Mouse (Mus musculus): ENCODE data around the gene Gnpnat1. TPM values are rescaled to one million over a fixed set of nuclear protein-coding genes. Genes with fewer than 3 reads are reported as not detected.

Gnpnat1 gene
- polyA plus RNA-seq, 1 experiment from 2014 or later, result 30.9 TPM

DNA sequence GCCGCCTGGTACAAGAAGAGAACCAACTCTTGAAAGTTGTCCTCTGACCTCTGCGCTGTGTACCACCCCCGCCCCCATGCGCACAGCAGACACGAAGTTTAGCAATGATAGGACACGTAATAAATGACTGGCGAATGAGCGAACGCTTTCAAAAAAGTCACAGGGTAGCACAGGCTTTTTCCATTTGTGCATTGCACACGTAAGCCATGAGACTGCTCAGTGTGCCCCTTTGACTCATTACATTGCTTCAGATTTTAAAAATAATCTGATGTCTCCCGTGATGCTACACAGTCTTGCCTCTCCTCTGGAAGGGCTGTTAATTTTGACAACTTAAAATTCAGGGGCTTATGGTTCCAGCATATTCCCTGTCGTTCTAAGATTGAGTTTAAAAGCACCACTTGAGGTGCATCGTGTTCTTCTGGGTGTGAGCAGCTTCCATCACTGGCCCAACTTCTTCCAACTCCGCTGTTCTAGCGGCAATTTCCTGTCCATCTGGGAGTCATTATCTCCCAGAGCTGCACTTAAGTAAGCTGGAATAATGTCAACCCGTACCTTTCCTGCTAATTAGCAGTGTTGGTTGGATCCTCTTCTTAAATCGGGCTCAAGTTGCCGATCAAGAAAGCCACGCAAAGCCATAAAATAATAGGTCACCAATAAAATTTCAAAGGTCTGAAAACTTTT is 33.7 kb upstream of the Gnpnat1 start:
- no peaks in the 10 kb centered on the region for H3K9me3 ChIP-seq
- no peak overlapping the region for H3K4me3 ChIP-seq
- H3K4me2 ChIP-seq (replicated peaks), result no peak overlapping the region
- 58% methylated on average over 19 of the region's 19 CpGs for WGBS
- H3K27me3 ChIP-seq (replicated peaks), result no peaks in the 10 kb centered on the region
- ATAC-seq (ENCODE audit: low FRiP score, low read depth), result no peak
- no peak overlapping the region for H3K27ac ChIP-seq
- H3K9ac ChIP-seq, result no peak overlapping the region
- no peaks in the 10 kb centered on the region for H3K4me1 ChIP-seq
- no peaks in the 10 kb centered on the region for H3K36me3 ChIP-seq

- WGBS, result 75% methylated on average over 6 of the region's 6 CpGs
- Histone ChIP-seq H3K4me2 (replicated peaks) (no peak overlapping the region), H3K27me3 (replicated peaks) (no peaks in the 10 kb centered on the region), H3K4me3 (no peak overlapping the region), H3K36me3 (no peaks in the 10 kb centered on the region), H3K9me3 (no peaks in the 10 kb centered on the region; the same call in 1 of the 2 replicates), H3K9ac (no peak overlapping the region), H3K27ac (no peak overlapping the region), H3K4me1 (no peaks in the 10 kb centered on the region)
- ATAC-seq (ENCODE audit: low FRiP score, low read depth), result no peak
Observed at GRCm38 (mm10) chr14:45434220-45434619, 29.5 kb upstream of the Gnpnat1 start.

- Histone ChIP-seq H3K4me3 (no peak overlapping the region), H3K9ac (no peak overlapping the region), H3K9me3 (no peaks in the 10 kb centered on the region; the same call in 1 of the 2 replicates), H3K36me3 (no peaks in the 10 kb centered on the region), H3K27ac (no peak overlapping the region), H3K4me1 (no peaks in the 10 kb centered on the region), H3K4me2 (replicated peaks) (no peak overlapping the region), H3K27me3 (replicated peaks) (no peaks in the 10 kb centered on the region)
- no peak for ATAC-seq (ENCODE audit: low FRiP score, low read depth)
- WGBS, result 68% methylated on average over 4 of the region's 4 CpGs
Observed at GRCm38 (mm10) chr14:45432003-45432402, 27.3 kb upstream of the Gnpnat1 start.

DNA sequence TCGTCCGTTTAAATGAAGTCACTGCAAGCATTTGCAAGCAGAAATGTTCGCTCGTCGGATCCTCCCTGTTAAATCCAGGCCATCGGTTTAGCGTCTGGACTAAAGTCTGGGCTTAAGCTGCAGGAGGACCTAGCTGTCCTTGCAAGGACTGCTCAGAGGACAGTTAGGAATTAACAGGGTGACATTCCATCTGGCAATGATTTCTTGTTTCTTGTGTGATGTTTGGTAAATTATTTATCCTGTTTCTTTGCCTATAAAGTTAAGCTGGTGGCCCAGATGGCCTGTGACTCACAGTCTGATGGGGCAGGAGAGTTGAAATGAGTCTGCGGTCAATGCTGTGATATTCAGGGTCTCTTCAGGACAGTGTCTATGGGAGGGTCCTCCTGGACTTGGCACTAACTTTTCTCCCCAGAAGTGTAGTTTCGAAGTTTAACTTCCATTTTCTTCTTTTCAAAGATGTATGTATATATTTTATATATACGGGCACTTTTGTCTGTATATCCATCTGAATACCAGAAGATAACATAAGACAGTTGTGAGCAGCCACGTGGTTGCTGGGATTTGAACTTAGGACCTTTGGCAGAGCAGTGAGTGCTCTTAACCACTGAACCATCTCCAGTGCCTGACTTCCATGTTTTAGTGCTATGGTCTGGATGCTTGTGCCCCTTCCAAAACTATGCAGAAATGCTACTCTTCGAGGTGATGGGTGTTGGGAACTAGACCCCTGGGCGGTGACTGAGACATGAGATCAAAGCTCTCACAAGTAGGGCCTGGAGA is 25.5 kb upstream of the Gnpnat1 start:
- Histone ChIP-seq H3K4me1 (no peaks in the 10 kb centered on the region), H3K4me2 (replicated peaks) (no peak overlapping the region), H3K27ac (no peak overlapping the region), H3K9ac (no peak overlapping the region), H3K9me3 (no peaks in the 10 kb centered on the region; the same call in 1 of the 2 replicates), H3K27me3 (replicated peaks) (no peaks in the 10 kb centered on the region), H3K36me3 (no peaks in the 10 kb centered on the region), H3K4me3 (no peak overlapping the region)
- 92% methylated on average over 13 of the region's 13 CpGs for whole genome bisulfite sequencing
- ATAC-seq (ENCODE audit: low FRiP score, low read depth), result no peak

DNA sequence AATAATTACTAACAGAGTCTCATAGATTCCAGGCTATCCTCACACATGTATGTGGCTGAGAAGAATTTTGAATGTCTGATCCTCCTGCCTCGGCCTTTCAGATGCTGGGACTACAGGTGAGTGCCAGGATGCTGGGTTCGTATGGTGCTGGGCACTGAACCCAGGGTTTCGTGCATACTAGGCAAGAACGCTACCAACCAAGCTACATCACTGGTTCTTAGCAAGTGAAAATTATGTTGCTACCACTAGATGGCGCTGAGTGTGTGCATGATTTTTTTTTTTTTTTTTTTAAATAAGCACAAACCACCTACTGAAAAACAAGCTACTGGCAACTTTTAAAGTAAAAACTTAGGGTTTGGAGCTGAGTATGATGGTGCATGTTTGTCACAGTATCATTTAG is 18.5 kb upstream of the Gnpnat1 start:
- Histone ChIP-seq H3K27me3 (replicated peaks) (no peaks in the 10 kb centered on the region), H3K9ac (no peak overlapping the region), H3K36me3 (no peaks in the 10 kb centered on the region), H3K4me1 (no peaks in the 10 kb centered on the region), H3K27ac (no peak overlapping the region), H3K9me3 (no peaks in the 10 kb centered on the region), H3K4me2 (replicated peaks) (no peak overlapping the region), H3K4me3 (no peak overlapping the region)
- 0 out of 2 replicates have a peak, but pooled peaks have one; percentile 68 for ATAC-seq (ENCODE audit: low FRiP score, low read depth)
- 11% methylated on average over 5 of the region's 5 CpGs for WGBS

DNA sequence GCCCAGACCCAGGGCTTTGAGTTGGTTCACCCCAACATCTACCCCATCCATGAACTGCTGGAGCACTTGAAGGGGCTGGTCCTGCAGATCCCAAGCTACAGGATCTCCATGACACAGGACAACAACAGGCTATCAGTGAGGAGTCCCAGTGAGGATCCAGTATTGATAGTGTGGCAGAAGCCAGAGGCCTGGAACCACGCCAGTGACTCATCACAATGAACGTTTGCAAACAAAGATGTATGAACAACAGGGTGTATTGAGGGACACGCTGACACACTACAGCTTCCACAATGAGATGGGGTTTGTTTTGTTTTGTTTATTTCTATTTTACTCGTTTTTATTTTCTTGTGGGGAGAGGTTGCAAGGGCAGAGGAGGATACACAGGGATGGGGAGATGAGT is 17.7 kb upstream of the Gnpnat1 start:
- no peak for ATAC-seq (ENCODE audit: low FRiP score, low read depth)

DNA sequence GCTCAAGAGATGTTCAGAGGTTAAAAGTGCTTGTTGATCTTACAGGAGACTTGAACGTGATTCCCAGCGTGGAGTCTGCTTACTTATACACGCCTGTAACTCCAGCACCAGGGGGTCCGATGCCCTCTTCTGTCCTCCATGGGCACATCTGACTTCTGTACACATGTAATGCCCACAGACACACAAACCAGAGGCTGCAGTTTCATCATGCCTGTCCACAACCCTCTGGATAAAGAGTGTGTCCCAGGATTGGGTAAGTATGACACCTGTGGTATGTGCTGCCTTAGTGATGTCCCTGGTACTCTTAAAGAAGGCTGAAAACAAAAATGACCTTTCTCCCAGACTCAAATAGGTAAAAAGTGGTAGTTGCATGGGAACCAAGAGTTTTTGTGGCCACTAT is 14.6 kb upstream of the Gnpnat1 start:
- no peak overlapping the region for H3K4me3 ChIP-seq
- H3K9me3 ChIP-seq, result no peaks in the 10 kb centered on the region
- H3K9ac ChIP-seq, result no peak overlapping the region
- no peaks in the 10 kb centered on the region for H3K27me3 ChIP-seq (replicated peaks)
- H3K27ac ChIP-seq, result no peak overlapping the region
- no peaks in the 10 kb centered on the region for H3K4me1 ChIP-seq
- no peak overlapping the region for H3K4me2 ChIP-seq (replicated peaks)
- H3K36me3 ChIP-seq, result no peaks in the 10 kb centered on the region
- no peak for ATAC-seq (ENCODE audit: low FRiP score, low read depth)
- WGBS, result 79% methylated on average over 4 of the region's 4 CpGs

More for the DNA sequence above, 17.7 kb upstream of the Gnpnat1 start:
- H3K9me3 ChIP-seq, result no peaks in the 10 kb centered on the region
- no peaks in the 10 kb centered on the region for H3K36me3 ChIP-seq
- no peak overlapping the region for H3K27ac ChIP-seq
- no peaks in the 10 kb centered on the region for H3K4me1 ChIP-seq
- 73% methylated on average over 4 of the region's 4 CpGs for WGBS
- H3K4me2 ChIP-seq (replicated peaks), result no peak overlapping the region
- H3K27me3 ChIP-seq (replicated peaks), result no peaks in the 10 kb centered on the region
- no peak overlapping the region for H3K4me3 ChIP-seq
- no peak overlapping the region for H3K9ac ChIP-seq

- Histone ChIP-seq H3K9ac (no peak overlapping the region), H3K4me2 (replicated peaks) (no peak overlapping the region), H3K4me1 (no peaks in the 10 kb centered on the region), H3K9me3 (no peaks in the 10 kb centered on the region), H3K4me3 (no peak overlapping the region), H3K27ac (no peak overlapping the region), H3K36me3 (no peaks in the 10 kb centered on the region), H3K27me3 (replicated peaks) (no peaks in the 10 kb centered on the region)
- ATAC-seq (ENCODE audit: low FRiP score, low read depth), result no peak
- 90% methylated on average over 3 of the region's 3 CpGs for WGBS
Observed at GRCm38 (mm10) chr14:45418553-45418952, 13.8 kb upstream of the Gnpnat1 start.

- no peaks in the 10 kb centered on the region for H3K4me1 ChIP-seq
- no peaks in the 10 kb centered on the region for H3K9me3 ChIP-seq
- no peaks in the 10 kb centered on the region for H3K36me3 ChIP-seq
- no peak overlapping the region for H3K4me2 ChIP-seq (replicated peaks)
- H3K27me3 ChIP-seq (replicated peaks), result no peaks in the 10 kb centered on the region
- no peak overlapping the region for H3K9ac ChIP-seq
- 92% methylated on average over 4 of the region's 4 CpGs for WGBS
- ATAC-seq (ENCODE audit: low FRiP score, low read depth), result no peak
- no peak overlapping the region for H3K27ac ChIP-seq
- H3K4me3 ChIP-seq, result no peak overlapping the region
Observed at GRCm38 (mm10) chr14:45416265-45416664, 11.6 kb upstream of the Gnpnat1 start.

DNA sequence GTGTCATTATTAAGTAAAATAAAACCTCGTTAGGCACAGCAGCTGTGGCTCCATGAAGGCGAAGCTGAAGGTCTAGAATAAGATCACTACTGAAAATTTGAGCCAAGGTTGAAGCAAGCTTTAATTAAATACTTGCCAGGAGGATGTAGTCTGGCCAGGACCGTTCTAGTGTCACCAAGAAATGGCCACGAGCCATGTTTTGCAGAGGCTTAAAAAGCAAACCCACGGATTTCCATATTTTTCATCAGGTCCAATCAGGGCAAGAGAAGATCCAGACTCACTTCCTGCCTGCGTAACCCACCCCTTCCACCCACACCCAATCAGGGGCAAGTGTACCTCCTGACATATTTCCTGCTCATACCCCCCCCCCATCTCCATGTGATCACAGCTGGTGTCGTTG is 1.1 kb downstream of the Gnpnat1 start:
- H3K27me3 ChIP-seq (replicated peaks), result no peaks in the 10 kb centered on the region
- WGBS, result 87% methylated on average over 7 of the region's 7 CpGs
- no peaks in the 10 kb centered on the region for H3K36me3 ChIP-seq
- H3K27ac ChIP-seq, result no peak overlapping the region
- H3K4me2 ChIP-seq (replicated peaks), result no peak overlapping the region
- H3K9ac ChIP-seq, result no peak overlapping the region
- H3K4me1 ChIP-seq, result no peaks in the 10 kb centered on the region
- no peak overlapping the region for H3K4me3 ChIP-seq
- no peaks in the 10 kb centered on the region for H3K9me3 ChIP-seq
- ATAC-seq (ENCODE audit: low FRiP score, low read depth), result no peak

GRCm38 (mm10) chr14:45399836-45400235 is 4.9 kb downstream of the Gnpnat1 start:
- Histone ChIP-seq H3K9me3 (no peaks in the 10 kb centered on the region), H3K27ac (no peak overlapping the region), H3K4me3 (no peak overlapping the region), H3K27me3 (replicated peaks) (no peaks in the 10 kb centered on the region), H3K9ac (no peak overlapping the region), H3K4me2 (replicated peaks) (no peak overlapping the region), H3K36me3 (no peaks in the 10 kb centered on the region), H3K4me1 (no peaks in the 10 kb centered on the region)
- WGBS, result 84% methylated on average over 3 of the region's 3 CpGs
- no peak for ATAC-seq (ENCODE audit: low FRiP score, low read depth)

- no peak for ATAC-seq (ENCODE audit: low FRiP score, low read depth)
Observed at GRCm38 (mm10) chr14:45389194-45389593, 15.5 kb downstream of the Gnpnat1 start.

More at GRCm38 (mm10) chr14:45389194-45389593, 15.5 kb downstream of the Gnpnat1 start:
- peak overlapping the region; percentile 88 for H3K4me2 ChIP-seq (replicated peaks)
- H3K36me3 ChIP-seq, result no peaks in the 10 kb centered on the region
- WGBS, result 26% methylated on average over 3 of the region's 3 CpGs
- peak overlapping the region; percentile 78 for H3K4me3 ChIP-seq
- H3K9me3 ChIP-seq, result no peaks in the 10 kb centered on the region
- no peak overlapping the region for H3K27ac ChIP-seq
- H3K9ac ChIP-seq, result peak overlapping the region; percentile 86
- no peaks in the 10 kb centered on the region for H3K27me3 ChIP-seq (replicated peaks)
- no peaks in the 10 kb centered on the region for H3K4me1 ChIP-seq
